Mouse (Mus musculus): ENCODE data around the gene Aip.
A peak's percentile ranks its signal among the peaks of the same experiment; 100 is the strongest.
"Not testable (repeated sequence)": the region's sequence is repeated elsewhere in the genome, so short reads cannot be mapped to it uniquely, and the experiment has no call there.

Gene Aip

GRCm38 (mm10) chr19:4135963-4136345 lies 10.3 kb upstream of the Aip start:
- not testable (repeated sequence) for DNase-seq (ENCODE audit: low read depth, low spot score)

DNA sequence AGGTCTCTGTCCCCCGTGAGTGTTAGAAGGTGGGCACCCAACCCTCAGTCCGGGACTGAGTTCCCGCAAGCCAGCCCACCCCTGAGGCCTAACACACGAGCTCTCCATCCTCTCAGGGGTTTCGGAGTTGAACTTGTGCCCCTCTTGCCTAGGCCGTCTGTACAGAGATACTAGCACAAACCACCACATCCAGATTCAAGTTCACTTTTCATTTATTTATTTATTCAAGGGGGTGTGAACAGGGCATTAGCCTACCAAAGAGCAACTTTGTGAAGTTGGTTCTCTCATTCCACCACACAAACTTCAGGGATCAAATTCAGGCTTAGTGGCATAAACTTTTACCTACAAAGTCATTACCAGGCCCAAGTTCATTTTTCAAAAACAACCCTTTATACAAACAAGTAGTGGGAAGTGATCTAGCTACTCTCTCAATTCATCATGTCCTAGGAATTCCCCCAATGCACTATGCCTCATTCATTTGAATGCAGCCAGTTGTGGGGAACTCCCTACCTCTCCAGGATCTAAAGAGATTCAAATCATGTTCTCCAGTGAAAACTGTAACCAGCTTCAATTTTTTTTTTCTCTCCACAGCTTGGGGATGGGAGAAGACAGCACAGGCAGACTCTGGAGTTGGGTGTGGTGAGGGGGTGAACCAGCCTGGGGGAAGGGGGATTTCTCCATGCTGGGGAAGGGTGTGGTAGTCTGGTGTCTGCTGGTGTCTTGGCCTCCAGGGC lies 9.7 kb upstream of the Aip start:
- not testable (repeated sequence) for DNase-seq (ENCODE audit: low read depth, low spot score)

DNA sequence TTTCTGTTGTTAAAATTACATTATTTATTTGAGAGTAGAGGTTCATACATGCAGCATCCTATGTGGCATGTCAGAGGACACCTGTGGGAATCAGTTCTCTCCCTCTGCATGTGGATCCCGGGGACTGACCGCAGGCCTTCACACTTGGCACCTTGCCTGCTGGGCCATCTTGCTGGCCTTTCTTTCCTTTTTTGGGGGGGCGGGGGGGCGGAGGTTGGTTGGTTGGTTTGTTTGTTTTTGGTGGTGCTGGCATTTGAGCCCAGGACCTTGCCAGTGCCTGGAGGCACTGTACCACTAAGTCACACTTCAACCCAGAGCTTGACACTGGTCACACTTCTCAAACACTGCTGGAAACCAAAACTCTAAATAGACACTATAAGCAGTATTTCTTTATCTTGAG lies 8.7 kb upstream of the Aip start:
- no peak for DNase-seq (ENCODE audit: low read depth, low spot score)

DNA sequence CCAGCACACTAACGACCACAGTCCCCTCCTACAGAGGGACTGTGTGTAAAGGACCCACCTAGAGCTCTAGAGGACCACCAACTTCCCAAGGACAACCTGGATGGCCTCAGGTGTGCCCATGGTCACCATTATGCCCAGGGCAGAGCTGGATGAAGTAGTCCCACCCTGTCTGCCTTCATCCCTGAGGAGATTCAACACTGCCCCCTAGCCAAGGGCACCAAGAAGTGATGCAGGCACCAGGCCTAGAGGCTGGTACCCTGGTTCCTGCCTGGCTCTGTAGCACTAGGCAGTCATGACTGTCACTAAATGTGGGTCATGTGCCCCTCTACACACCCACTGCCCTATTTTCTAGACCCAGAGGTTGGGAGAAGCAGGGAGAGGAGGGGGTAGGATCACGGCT lies 6.1 kb upstream of the Aip start:
- no peak for DNase-seq (ENCODE audit: low read depth, low spot score)

- DNase-seq (ENCODE audit: low read depth, low spot score): no peak
These were observed 5.4 kb upstream of the Aip start for GRCm38 (mm10) chr19:4131075-4131474.

GRCm38 (mm10) chr19:4130106-4130505 lies 4.4 kb upstream of the Aip start:
- DNase-seq (ENCODE audit: low read depth, low spot score): no peak

DNA sequence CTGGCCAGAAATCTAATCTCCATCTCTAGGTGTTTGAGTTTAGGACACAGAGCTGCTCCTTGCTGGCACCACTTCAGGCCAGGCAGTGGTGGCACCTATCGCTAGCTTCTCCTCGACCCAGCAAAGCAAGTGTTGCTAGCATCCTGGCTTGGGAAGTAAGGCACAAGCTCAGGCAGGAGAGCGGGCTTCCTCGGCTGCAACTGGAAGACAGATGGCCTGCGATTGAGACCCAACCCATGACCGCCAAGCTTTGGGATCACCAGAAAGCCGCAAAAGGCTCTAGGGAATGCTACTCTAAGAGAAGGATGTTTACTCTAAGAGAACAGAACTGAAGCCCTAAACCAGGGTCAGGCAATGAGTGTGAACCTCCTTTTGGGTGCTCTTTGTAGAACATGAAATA lies 3.8 kb upstream of the Aip start:
- DNase-seq (ENCODE audit: low read depth, low spot score): no peak

- DNase-seq (ENCODE audit: low read depth, low spot score): no peak
These were observed 1.3 kb upstream of the Aip start for GRCm38 (mm10) chr19:4126759-4127495.

DNA sequence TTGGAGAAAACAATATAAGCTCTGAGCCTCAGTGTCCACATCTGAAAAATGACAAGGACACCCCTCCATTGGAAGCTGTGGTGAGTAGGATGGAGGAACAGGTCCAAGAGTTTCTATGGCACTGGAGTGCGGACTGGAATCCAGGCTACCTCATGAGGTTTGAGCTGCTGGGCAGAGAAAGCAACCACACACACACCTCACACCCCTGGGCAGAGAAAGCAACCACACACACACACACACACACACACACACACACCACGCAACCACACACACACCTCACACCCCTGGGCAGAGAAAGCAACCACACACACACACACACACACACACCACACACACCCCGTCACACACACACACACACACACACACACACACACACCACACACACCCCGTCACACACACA lies 390 bp downstream of the Aip start:
- not testable (repeated sequence) for DNase-seq (ENCODE audit: low read depth, low spot score)

DNA sequence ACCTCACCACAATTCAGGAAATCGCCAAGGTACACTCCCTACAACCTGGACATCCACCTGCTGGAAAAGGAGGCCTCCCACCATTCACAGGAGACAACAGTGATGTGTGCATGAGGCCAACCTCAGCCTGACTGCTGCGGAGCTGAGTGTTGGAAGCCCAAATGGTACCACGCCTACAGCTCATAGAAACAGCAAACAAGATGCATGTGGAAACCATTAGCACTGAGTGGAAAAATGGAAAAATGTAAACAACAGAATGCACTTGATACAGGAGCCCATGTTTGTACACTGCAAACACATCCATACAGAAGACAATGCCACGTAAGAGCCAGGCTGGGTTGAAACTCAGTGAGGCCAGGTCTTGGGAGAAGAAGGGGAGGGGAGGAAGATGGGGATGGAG lies 1.2 kb downstream of the Aip start:
- DNase-seq (ENCODE audit: low read depth, low spot score): no peak

- no peak for DNase-seq (ENCODE audit: low read depth, low spot score)
These were observed 3.0 kb downstream of the Aip start for GRCm38 (mm10) chr19:4122411-4123370.

DNA sequence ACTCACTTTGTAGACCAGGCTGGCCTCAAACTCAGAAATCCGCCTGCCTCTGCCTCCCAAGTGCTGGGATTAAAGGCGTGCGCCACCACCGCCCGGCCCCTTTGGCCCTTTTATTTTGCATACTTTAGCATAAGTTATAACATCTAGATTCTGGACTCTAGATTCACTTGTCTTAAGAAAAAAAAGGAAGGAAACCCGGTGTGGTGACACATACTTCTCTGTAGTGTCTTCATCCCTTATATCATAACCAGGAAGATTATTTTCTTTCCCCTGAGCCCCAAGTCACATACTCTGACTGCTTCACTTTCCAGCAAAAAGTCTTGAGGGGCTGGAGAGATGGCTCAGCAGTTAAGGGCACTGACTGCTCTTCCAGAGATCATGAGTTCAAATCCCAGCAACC lies 3.8 kb downstream of the Aip start:
- DNase-seq (ENCODE audit: low read depth, low spot score): not testable (repeated sequence)

DNA sequence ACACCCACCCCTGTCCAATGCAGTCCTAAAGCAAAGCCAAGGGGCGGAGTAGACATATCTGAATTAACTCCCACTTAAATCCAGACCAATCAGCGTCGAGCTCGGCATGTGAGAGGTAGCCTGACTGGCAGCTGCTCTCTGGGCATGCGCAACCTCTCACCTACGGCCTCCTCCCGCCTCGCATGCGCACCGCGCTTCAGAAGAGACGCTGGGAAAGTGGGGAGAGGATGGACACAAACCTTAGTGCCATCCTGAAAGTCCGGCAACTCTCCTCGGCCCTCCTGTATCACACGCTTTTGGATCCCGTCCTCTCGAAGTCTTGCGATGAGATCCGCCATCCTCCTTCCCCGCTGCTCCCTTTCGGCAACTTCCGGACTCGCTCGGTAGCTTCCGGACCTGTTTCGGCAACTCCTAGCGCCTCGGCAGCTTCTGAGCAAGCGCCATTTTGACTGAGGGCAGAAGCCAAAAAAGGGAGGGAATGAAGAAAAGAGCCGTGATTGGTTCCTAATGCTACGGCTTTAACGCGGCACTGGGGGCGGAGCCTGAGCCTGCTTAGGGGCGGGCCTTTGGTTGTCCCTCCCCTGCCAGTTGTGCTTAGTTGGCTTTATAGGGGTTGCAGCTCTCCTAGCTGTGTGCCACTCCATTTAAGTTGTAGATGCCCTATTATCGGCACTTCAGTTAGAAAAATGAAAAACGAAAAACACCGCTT lies 4.4 kb downstream of the Aip start:
- peak; percentile 98 for DNase-seq (ENCODE audit: low read depth, low spot score)

GRCm38 (mm10) chr19:4120496-4120895 lies 5.2 kb downstream of the Aip start:
- DNase-seq (ENCODE audit: low read depth, low spot score): no peak

GRCm38 (mm10) chr19:4119716-4120487 lies 5.8 kb downstream of the Aip start:
- no peak for DNase-seq (ENCODE audit: low read depth, low spot score)

DNA sequence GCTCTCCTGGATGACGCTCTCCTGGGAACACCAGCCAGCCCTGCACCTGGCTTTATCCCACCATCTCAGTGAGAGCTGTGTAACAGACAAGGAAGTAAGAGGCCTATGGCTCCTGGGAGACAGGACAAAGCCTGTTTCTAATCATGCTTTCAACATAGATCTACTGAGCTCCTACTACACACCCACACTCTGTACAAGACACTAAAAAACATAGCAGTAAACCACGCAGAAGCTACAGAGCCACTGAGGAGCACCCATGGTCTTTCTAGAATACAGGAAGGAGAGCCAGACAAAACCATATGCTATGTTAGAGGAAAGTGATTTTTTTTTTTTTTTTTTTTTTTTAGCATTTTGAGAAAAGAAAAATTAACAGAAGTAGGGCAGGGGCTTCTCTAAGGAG lies 7.3 kb downstream of the Aip start:
- DNase-seq (ENCODE audit: low read depth, low spot score): no peak

GRCm38 (mm10) chr19:4117006-4117405 lies 8.7 kb downstream of the Aip start:
- DNase-seq (ENCODE audit: low read depth, low spot score): no peak

DNA sequence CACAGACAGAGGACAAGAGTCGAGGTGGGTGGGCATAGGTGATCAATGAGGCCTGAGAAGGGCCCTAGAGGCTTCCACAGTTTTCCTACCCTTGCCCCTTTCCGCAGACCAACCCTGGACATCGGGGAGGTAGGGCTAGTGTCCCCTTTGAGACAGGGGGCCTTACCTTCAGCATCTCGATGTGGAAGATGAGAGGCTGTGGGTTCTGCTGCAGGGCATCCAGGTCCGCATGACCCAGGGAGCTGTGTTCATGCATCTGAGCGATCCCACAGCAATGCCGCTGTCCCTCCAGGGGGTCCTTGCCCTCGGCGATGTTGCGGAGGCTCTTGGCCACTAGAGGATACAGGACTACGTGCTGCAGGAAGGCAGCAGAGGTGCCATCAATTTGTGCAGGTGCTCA lies 9.8 kb downstream of the Aip start:
- DNase-seq (ENCODE audit: low read depth, low spot score): no peak

DNA sequence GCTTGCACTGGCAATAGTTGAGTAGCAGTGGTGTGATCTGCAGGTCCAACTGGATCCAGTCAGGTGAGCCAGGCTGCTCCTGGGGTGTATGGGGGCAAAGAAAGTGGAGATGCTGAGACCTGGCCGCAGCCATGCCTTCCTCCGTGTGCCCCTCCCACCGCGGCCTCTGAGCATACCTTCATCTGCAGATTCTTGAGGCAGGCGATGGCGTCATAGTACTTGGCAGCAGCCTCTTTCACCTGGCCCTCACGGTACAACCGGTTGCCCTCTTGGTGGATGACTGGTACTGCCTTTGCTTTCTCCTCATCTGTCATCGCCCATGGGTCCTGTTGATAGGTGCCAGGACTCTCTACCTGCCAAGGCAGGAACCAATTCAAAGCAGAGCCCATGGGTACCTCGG lies 10.5 kb downstream of the Aip start:
- no peak for DNase-seq (ENCODE audit: low read depth, low spot score)

GRCm38 (mm10) chr19:4114551-4114950 lies 11.1 kb downstream of the Aip start:
- no peak for DNase-seq (ENCODE audit: low read depth, low spot score)

GRCm38 (mm10) chr19:4113806-4114230 lies 11.8 kb downstream of the Aip start:
- no peak for DNase-seq (ENCODE audit: low read depth, low spot score)
